Mouse (Mus musculus) 3134 (cell line): ENCODE data around the gene Vmn2r111.
A peak's percentile ranks its signal among the peaks of the same experiment; 100 is the strongest.
"Not testable (repeated sequence)": the region's sequence is repeated elsewhere in the genome, so short reads cannot be mapped to it uniquely, and the experiment has no call there.

Experiments used
- DNase-seq: peaks from one replicate; pipeline ENCODE4 v3.0.0-alpha.2; 2011; ENCODE audit warnings: low spot score; ENCODE audit not compliant: insufficient read length; ENCODE audit errors: extremely low read depth

The Vmn2r111 gene

GRCm38 (mm10) chr17:22573382-22573781 is at the start of gene Vmn2r111:
TSS of gene Vmn2r111 (minus strand) at chr17:22573482.
- not testable (repeated sequence) for DNase-seq

DNA sequence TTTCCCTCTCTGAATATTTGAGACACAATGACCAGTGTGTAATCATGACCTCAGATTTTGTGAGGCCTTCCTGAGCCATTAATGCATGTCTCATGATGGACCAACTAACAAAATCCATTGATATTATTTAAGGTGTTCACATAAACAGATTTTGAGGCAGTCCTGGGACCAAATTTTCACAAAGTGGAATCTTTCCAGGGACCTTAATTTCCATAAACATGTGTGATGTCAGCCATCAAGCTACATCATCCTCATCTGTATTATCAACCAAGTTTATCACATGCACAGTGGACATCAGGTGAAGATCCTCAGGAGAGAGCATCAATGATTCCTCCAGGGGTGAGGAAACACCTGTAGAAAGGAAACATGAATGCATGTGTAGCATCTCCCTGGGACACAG is 27.4 kb upstream of the Vmn2r111 start, which contains the start of gene Vmn2r112:
Gene Vmn2r112 (plus strand): TSS at position 301 of the 400 bp plus-strand sequence.
- DNase-seq: not testable (repeated sequence)

DNA sequence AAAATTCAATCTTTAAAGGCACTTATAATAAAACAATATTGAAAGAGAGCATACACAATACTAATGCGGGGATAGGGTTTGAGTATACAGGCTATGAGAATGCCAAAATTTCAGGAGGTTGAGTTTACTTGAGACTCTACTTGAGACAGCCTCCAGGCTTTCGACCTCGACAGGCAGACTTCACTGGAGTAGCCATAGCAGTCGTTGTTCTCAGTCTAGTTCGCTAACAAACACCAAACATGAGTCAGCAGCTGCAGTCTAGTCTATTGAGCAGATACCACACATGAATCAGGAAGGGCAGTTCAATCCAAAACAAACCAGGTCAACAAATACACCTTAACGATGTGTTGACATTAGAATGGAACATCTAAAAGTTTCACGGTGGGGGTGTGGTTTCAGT is 52.8 kb downstream of the Vmn2r111 start:
- DNase-seq: not testable (repeated sequence)

- DNase-seq: not testable (repeated sequence)
These were observed 53.2 kb downstream of the Vmn2r111 start for GRCm38 (mm10) chr17:22520037-22520436.

DNA sequence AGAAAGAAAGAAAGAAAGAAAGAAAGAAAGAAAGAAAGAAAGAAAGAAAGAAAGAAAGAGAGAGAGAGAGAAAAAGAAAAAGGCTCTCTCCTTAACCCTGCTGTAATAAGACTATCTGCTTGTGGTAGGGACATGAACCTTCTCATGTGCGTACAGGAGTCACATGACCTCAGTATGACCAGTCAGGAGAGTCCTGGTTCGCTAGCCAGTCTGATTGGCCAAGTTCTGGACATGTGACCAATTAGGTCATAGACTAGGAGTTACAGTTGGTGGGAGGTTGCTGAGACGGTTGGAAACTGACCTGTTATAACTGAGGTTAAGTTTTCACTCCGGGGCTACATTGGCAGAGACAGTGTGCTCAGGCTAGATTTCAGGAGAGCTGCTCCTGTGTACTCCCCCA is 76.2 kb downstream of the Vmn2r111 start:
- peak; percentile 37 for DNase-seq
